Comparison of ENCODE assay signal across 27 mouse cellular contexts in genomic region chr6:115203029-115203428, GRCm38 (mm10). TPM values are rescaled to one million over a fixed set of nuclear protein-coding genes. Genes with fewer than 3 reads are reported as not detected.
DNase-seq lines count a peak whose midpoint lies in the region; ATAC-seq and TF ChIP-seq lines count a peak whose summit lies in the region.
"Had no signal": no experiment of that assay in that cellular context is flagged by ENCODE, and none has a peak within 500 bp of the region (broad histone marks: within the 10 kb centered on the region; RNA-seq: fewer than 3 reads in every experiment).

No protein-coding gene starts in this region.

- no peaks in the 10 kb centered on the region for H3K4me1 ChIP-seq in heart, adult 2 months (ENCODE audit: control insufficient read depth, insufficient read depth, low read length)
- no peaks in the 10 kb centered on the region for H3K4me1 ChIP-seq in midbrain, postnatal 0 days (ENCODE audit: insufficient read depth, low read length)
- H3K4me1 ChIP-seq in midbrain, embryonic 14.5 days (ENCODE audit: control insufficient read depth, insufficient read depth, low read length), result no peaks in the 10 kb centered on the region
- no peaks in the 10 kb centered on the region for H3K4me1 ChIP-seq in E14TG2a.4 (replicated peaks; ENCODE audit: low read depth, low read length)
- H3K4me1 ChIP-seq: embryonic facial prominence, embryonic 12.5 days had no signal

- no peak for TF ChIP-seq POLR2A in heart, adult 2 months (IDR thresholded peaks at IDR 0.05; ENCODE audit: insufficient read depth, low read depth, low read length)

- no peak overlapping the region for H3K27ac ChIP-seq in heart, adult 2 months
- no peak overlapping the region for H3K27ac ChIP-seq in midbrain, postnatal 0 days (ENCODE audit: low read depth, low read length)
- H3K27ac ChIP-seq in midbrain, embryonic 14.5 days (replicated peaks; ENCODE audit: low read depth, low read length), result no peak overlapping the region
- H3K27ac ChIP-seq: embryonic facial prominence, embryonic 12.5 days; hindbrain, embryonic 14.5 days; macrophage had no signal

- H3K9ac ChIP-seq in heart, adult 2 months (ENCODE audit: low read depth, low read length), result no peak overlapping the region
- H3K9ac ChIP-seq in midbrain, postnatal 0 days (replicated peaks; ENCODE audit: low read length, poor library complexity, severe bottlenecking), result no peak overlapping the region
- no peak overlapping the region for H3K9ac ChIP-seq in midbrain, embryonic 14.5 days (replicated peaks; ENCODE audit: low read length)
- H3K9ac ChIP-seq: embryonic facial prominence, embryonic 12.5 days; hindbrain, embryonic 14.5 days had no signal

- TF ChIP-seq CTCF in heart, adult 2 months (IDR thresholded peaks at IDR 0.05), result peak; percentile 38
- TF ChIP-seq CTCF in midbrain, postnatal 0 days (IDR thresholded peaks at IDR 0.05), result peak; percentile 32
- peak; percentile 58 for TF ChIP-seq CTCF in E14TG2a.4 (conservative IDR thresholded peaks at IDR 0.05; ENCODE audit: low read length)

- H3K79me2 ChIP-seq in heart, adult 2 months (replicated peaks; ENCODE audit: control insufficient read depth, insufficient read depth, low read length), result no peaks in the 10 kb centered on the region

- 71% methylated on average over 3 of the region's 3 CpGs for WGBS in heart, adult 2 months
- WGBS in midbrain, postnatal 0 days, result 75% methylated on average over 3 of the region's 3 CpGs
- WGBS in midbrain, embryonic 14.5 days, result 81% methylated on average over 3 of the region's 3 CpGs

- TF ChIP-seq EP300 in heart, adult 2 months (IDR thresholded peaks at IDR 0.05; ENCODE audit: insufficient read depth, low read depth, low read length), result no peak

- H3K4me3 ChIP-seq in heart, adult 2 months, result no peak overlapping the region
- no peak overlapping the region for H3K4me3 ChIP-seq in midbrain, postnatal 0 days (ENCODE audit: low read depth, low read length)
- no peak overlapping the region for H3K4me3 ChIP-seq in midbrain, embryonic 14.5 days (replicated peaks; ENCODE audit: low read depth, low read length)
- H3K4me3 ChIP-seq in E14TG2a.4 (replicated peaks; ENCODE audit: low read length), result no peak overlapping the region
- H3K4me3 ChIP-seq: embryonic facial prominence, embryonic 12.5 days; myocyte had no signal

- no peak overlapping the region for H3K4me2 ChIP-seq in midbrain, postnatal 0 days (ENCODE audit: low read depth, low read length, poor library complexity, severe bottlenecking)
- H3K4me2 ChIP-seq in midbrain, embryonic 14.5 days (ENCODE audit: low read length), result no peak overlapping the region
- H3K4me2 ChIP-seq: embryonic facial prominence, embryonic 12.5 days; hindbrain, embryonic 14.5 days; midbrain, embryonic 11.5 days had no signal

- no peaks in the 10 kb centered on the region for H3K9me3 ChIP-seq in midbrain, postnatal 0 days (ENCODE audit: low read length)
- no peaks in the 10 kb centered on the region for H3K9me3 ChIP-seq in midbrain, embryonic 14.5 days (ENCODE audit: control insufficient read depth, low read length)
- no peaks in the 10 kb centered on the region for H3K9me3 ChIP-seq in E14TG2a.4 (ENCODE audit: low read length)
- H3K9me3 ChIP-seq: embryonic facial prominence, embryonic 12.5 days had no signal

- no peaks in the 10 kb centered on the region for H3K36me3 ChIP-seq in heart, adult 2 months (ENCODE audit: control insufficient read depth, insufficient read depth, low read length)
- no peaks in the 10 kb centered on the region for H3K36me3 ChIP-seq in midbrain, postnatal 0 days (ENCODE audit: insufficient read depth, low read length)
- H3K36me3 ChIP-seq in midbrain, embryonic 14.5 days (ENCODE audit: control insufficient read depth, insufficient read depth, low read length), result no peaks in the 10 kb centered on the region
- no peaks in the 10 kb centered on the region for H3K36me3 ChIP-seq in E14TG2a.4 (ENCODE audit: insufficient read depth, low read length)
- H3K36me3 ChIP-seq: embryonic facial prominence, embryonic 12.5 days had no signal

- no peaks in the 10 kb centered on the region for H3K27me3 ChIP-seq in heart, adult 2 months (ENCODE audit: control insufficient read depth, insufficient read depth, low read length)
- no peaks in the 10 kb centered on the region for H3K27me3 ChIP-seq in midbrain, postnatal 0 days (ENCODE audit: insufficient read depth, low read length)
- H3K27me3 ChIP-seq in midbrain, embryonic 14.5 days (ENCODE audit: control insufficient read depth, insufficient read depth, low read length), result no peaks in the 10 kb centered on the region
- no peaks in the 10 kb centered on the region for H3K27me3 ChIP-seq in E14TG2a.4 (ENCODE audit: insufficient read depth, low read length)
- H3K27me3 ChIP-seq: embryonic facial prominence, embryonic 12.5 days had no signal

- intact Hi-C loops in heart, adult 2 months (cut with DNase I), result no loop called here
- intact Hi-C loops in heart, postnatal 36 days (cut with DNase I), result no loop called here

- DNase-seq in heart, adult 2 months, result no peak
- no peak for DNase-seq in heart, postnatal 36 days
- DNase-seq in midbrain, postnatal 0 days (ENCODE audit: low spot score), result no peak
- no peak for DNase-seq in midbrain, embryonic 14.5 days
- DNase-seq in c-Kit-positive CD71-negative TER-119-negative erythroid progenitor cells, embryonic 14.5 days (ENCODE audit: low read depth), result peak; percentile 9
- DNase-seq in layer of hippocampus, postnatal 14 days (ENCODE audit: low spot score in 2 of 2), result no peak
- DNase-seq in frontal cortex, postnatal 14 days (ENCODE audit: low spot score in 2 of 2), result no peak
- DNase-seq: adrenal gland, adult 2 months; cerebellum, adult 18-20 months; kidney, adult 18-20 months; kidney, postnatal 25 days; liver; lung, adult 2 months; right cerebral cortex, adult 18-20 months had no signal

- no peak for ATAC-seq in midbrain, postnatal 0 days (ENCODE audit: low FRiP score)
- no peak for ATAC-seq in midbrain, embryonic 14.5 days (ENCODE audit: low FRiP score, low TSS enrichment)
- ATAC-seq: forebrain, embryonic 16.5 days had no signal

RNA-seq across cellular contexts. Expression of gene Gm17482, which starts 24.1 kb away (rescaled TPM):
- not detected for total RNA-seq in heart, adult 2 months (2021)
- not detected in 2 replicates for polyA plus RNA-seq in heart, adult 2 months (2012; rRNA removed)
- not detected for total RNA-seq in heart, postnatal 36 days (2021)
- total RNA-seq in midbrain, postnatal 0 days (2014; rRNA removed), result not detected in 2 replicates
- polyA plus RNA-seq in midbrain, postnatal 0 days (2015; fragmentation: Nextera tagmentation; extraction: Ambion mirVana), result not detected in 2 replicates
- polyA plus RNA-seq in midbrain, embryonic 14.5 days (2014; fragmentation: Nextera tagmentation; extraction: Ambion mirVana), result not detected in 2 replicates
- total RNA-seq in layer of hippocampus, postnatal 14 days (2021), result not detected
- total RNA-seq: adrenal gland, adult 2 months; gastrocnemius, adult 8-10 months; heart, adult 8-10 months; layer of hippocampus, postnatal 25 days; left cerebral cortex, postnatal 36 days had no signal
- polyA plus RNA-seq: adrenal gland, adult 2 months; embryonic facial prominence, embryonic 12.5 days; forebrain, embryonic 16.5 days; heart, postnatal 0 days; hindbrain, embryonic 14.5 days; lung, adult 2 months; macrophage; midbrain, embryonic 11.5 days; myocyte; small intestine, adult 2 months had no signal

RNA-seq across cellular contexts. Expression of gene Timp4, which starts 49.0 kb away (rescaled TPM):
- 10 to 100 TPM; 29.9 to 41.5 TPM for total RNA-seq in heart, adult 2 months (2021)
- polyA plus RNA-seq in heart, adult 2 months (2012; rRNA removed), result 24.6 and 37.7 TPM in 2 replicates
- total RNA-seq in heart, postnatal 36 days (2021), result 10 to 100 TPM; 28.0 to 54.6 TPM
- 15.1 and 29.7 TPM in 2 replicates for total RNA-seq in midbrain, postnatal 0 days (2014; rRNA removed)
- 21.9 and 25.4 TPM in 2 replicates for polyA plus RNA-seq in midbrain, postnatal 0 days (2015; fragmentation: Nextera tagmentation; extraction: Ambion mirVana)
- polyA plus RNA-seq in midbrain, embryonic 14.5 days (2014; fragmentation: Nextera tagmentation; extraction: Ambion mirVana), result 8.4 and 11.5 TPM in 2 replicates
- total RNA-seq in layer of hippocampus, postnatal 14 days (2021), result 10 to 100 TPM; 25.2 to 34.6 TPM
- polyA plus RNA-seq: macrophage had no signal
